Mouse (Mus musculus): ENCODE results near the gene Akt3. TPM values are rescaled to one million over a fixed set of nuclear protein-coding genes. Genes with fewer than 3 reads are reported as not detected.

Akt3 gene
- polyA plus RNA-seq, 1 experiment from 2014 or later, result 7.1 TPM

DNA sequence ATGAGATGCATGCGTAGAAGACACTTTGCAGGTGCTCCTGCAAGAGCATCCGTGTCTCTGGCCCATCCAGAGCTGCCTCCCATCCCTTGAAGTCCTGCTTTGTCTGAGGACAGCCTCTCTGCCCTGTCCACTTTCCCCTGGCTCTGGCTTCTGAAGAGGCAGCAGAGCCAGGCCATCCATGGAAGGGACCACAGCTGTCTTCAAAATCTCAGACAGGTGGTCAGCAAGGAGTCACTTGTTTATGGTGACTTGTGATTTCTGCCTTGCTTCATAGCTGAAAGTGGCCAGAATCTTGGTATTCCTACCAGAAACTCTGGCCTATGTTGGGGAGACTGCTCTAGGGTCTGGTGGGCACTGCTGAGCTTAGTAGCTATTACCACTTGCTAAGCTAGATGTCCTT, 241.3 kb downstream of the Akt3 start:
- no peaks in the 10 kb centered on the region for H3K36me3 ChIP-seq (ENCODE audit: control insufficient read depth, insufficient read depth, low read length)
- ATAC-seq (replicated peaks; ENCODE audit: insufficient number of reproducible peaks, low FRiP score, low TSS enrichment), result no peak

GRCm38 (mm10) chr1:177015917-177016316, 242.1 kb downstream of the Akt3 start:
- Histone ChIP-seq H3K4me3 (ENCODE audit: low read depth, low read length) (no peak overlapping the region), H3K27ac (ENCODE audit: low read depth, low read length) (no peak overlapping the region), H3K9me3 (replicated peaks; ENCODE audit: control insufficient read depth, low read length) (no peaks in the 10 kb centered on the region), H3K36me3 (ENCODE audit: control insufficient read depth, insufficient read depth, low read length) (no peaks in the 10 kb centered on the region), H3K4me2 (no peak overlapping the region), H3K4me1 (ENCODE audit: control insufficient read depth, insufficient read depth, low read length) (peaks cover 2% of the 10 kb centered on the region), H3K27me3 (ENCODE audit: control insufficient read depth, insufficient read depth, low read length) (no peaks in the 10 kb centered on the region), H3K9ac (ENCODE audit: low read depth, low read length) (no peak overlapping the region)
- 60% methylated on average over 3 of the region's 3 CpGs for WGBS (ENCODE audit: insufficient replicate concordance)
- ATAC-seq (replicated peaks; ENCODE audit: insufficient number of reproducible peaks, low FRiP score, low TSS enrichment), result no peak

More for the DNA sequence above, 241.3 kb downstream of the Akt3 start:
- 79% methylated on average over 2 of the region's 2 CpGs for WGBS (ENCODE audit: insufficient replicate concordance)
- Histone ChIP-seq H3K4me3 (ENCODE audit: low read depth, low read length) (no peak overlapping the region), H3K27ac (ENCODE audit: low read depth, low read length) (no peak overlapping the region), H3K4me1 (ENCODE audit: control insufficient read depth, insufficient read depth, low read length) (no peaks in the 10 kb centered on the region; the same call in none of the 2 replicates), H3K9me3 (replicated peaks; ENCODE audit: control insufficient read depth, low read length) (no peaks in the 10 kb centered on the region), H3K27me3 (ENCODE audit: control insufficient read depth, insufficient read depth, low read length) (no peaks in the 10 kb centered on the region), H3K9ac (ENCODE audit: low read depth, low read length) (no peak overlapping the region), H3K4me2 (no peak overlapping the region)

- H3K27ac ChIP-seq (ENCODE audit: low read depth, low read length), result no peak overlapping the region
- 68% methylated on average over 6 of the region's 6 CpGs for WGBS (ENCODE audit: insufficient replicate concordance)
- H3K4me1 ChIP-seq (ENCODE audit: control insufficient read depth, insufficient read depth, low read length), result peaks cover 11% of the 10 kb centered on the region
- ATAC-seq (replicated peaks; ENCODE audit: insufficient number of reproducible peaks, low FRiP score, low TSS enrichment), result no peak
- no peak overlapping the region for H3K4me2 ChIP-seq
- H3K27me3 ChIP-seq (ENCODE audit: control insufficient read depth, insufficient read depth, low read length), result no peaks in the 10 kb centered on the region
- H3K9ac ChIP-seq (ENCODE audit: low read depth, low read length), result no peak overlapping the region
- H3K36me3 ChIP-seq (ENCODE audit: control insufficient read depth, insufficient read depth, low read length), result no peaks in the 10 kb centered on the region
- no peak overlapping the region for H3K4me3 ChIP-seq (ENCODE audit: low read depth, low read length)
- H3K9me3 ChIP-seq (replicated peaks; ENCODE audit: control insufficient read depth, low read length), result no peaks in the 10 kb centered on the region
Measured at GRCm38 (mm10) chr1:177014921-177015439, 243.0 kb downstream of the Akt3 start.

- no peak overlapping the region for H3K4me2 ChIP-seq
- H3K27me3 ChIP-seq (ENCODE audit: control insufficient read depth, insufficient read depth, low read length), result no peaks in the 10 kb centered on the region
- peaks cover 11% of the 10 kb centered on the region for H3K4me1 ChIP-seq (ENCODE audit: control insufficient read depth, insufficient read depth, low read length)
- ATAC-seq (replicated peaks; ENCODE audit: insufficient number of reproducible peaks, low FRiP score, low TSS enrichment), result no peak
- H3K27ac ChIP-seq (ENCODE audit: low read depth, low read length), result no peak overlapping the region
- WGBS (ENCODE audit: insufficient replicate concordance), result 47% methylated on average over 2 of the region's 2 CpGs
- H3K9me3 ChIP-seq (replicated peaks; ENCODE audit: control insufficient read depth, low read length), result no peaks in the 10 kb centered on the region
- no peak overlapping the region for H3K9ac ChIP-seq (ENCODE audit: low read depth, low read length)
- H3K4me3 ChIP-seq (ENCODE audit: low read depth, low read length), result no peak overlapping the region
- no peaks in the 10 kb centered on the region for H3K36me3 ChIP-seq (ENCODE audit: control insufficient read depth, insufficient read depth, low read length)
Measured at GRCm38 (mm10) chr1:177014346-177014745, 243.7 kb downstream of the Akt3 start.

DNA sequence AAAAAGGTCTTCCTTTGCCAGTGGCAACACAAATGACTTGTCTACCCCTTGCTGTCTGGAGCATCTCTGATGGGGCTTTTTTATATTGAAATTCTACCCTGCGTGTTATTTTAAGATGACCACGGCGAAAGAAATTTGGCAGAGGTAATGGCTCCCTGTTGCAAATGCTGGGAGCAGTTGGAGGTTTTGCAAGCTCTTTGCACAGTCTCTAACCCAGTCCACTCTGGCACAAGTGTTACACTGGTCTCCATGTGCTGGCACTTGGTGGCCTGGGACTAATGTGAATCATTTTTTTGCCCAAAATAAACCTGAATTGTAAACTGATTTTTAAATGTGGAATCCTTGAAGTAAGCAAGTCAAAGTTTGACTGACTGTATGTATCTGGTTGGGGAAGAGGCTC, 244.2 kb downstream of the Akt3 start:
- Histone ChIP-seq H3K9me3 (replicated peaks; ENCODE audit: control insufficient read depth, low read length) (no peaks in the 10 kb centered on the region), H3K4me3 (ENCODE audit: low read depth, low read length) (no peak overlapping the region), H3K36me3 (ENCODE audit: control insufficient read depth, insufficient read depth, low read length) (no peaks in the 10 kb centered on the region), H3K9ac (ENCODE audit: low read depth, low read length) (no peak overlapping the region), H3K4me2 (no peak overlapping the region), H3K27me3 (ENCODE audit: control insufficient read depth, insufficient read depth, low read length) (no peaks in the 10 kb centered on the region), H3K4me1 (ENCODE audit: control insufficient read depth, insufficient read depth, low read length) (peaks cover 14% of the 10 kb centered on the region), H3K27ac (ENCODE audit: low read depth, low read length) (no peak overlapping the region)
- no peak for ATAC-seq (replicated peaks; ENCODE audit: insufficient number of reproducible peaks, low FRiP score, low TSS enrichment)
- 91% methylated on average over 3 of the region's 3 CpGs for WGBS (ENCODE audit: insufficient replicate concordance)

- Histone ChIP-seq H3K4me1 (ENCODE audit: control insufficient read depth, insufficient read depth, low read length) (peaks cover 18% of the 10 kb centered on the region), H3K27ac (ENCODE audit: low read depth, low read length) (no peak overlapping the region), H3K27me3 (ENCODE audit: control insufficient read depth, insufficient read depth, low read length) (no peaks in the 10 kb centered on the region), H3K36me3 (ENCODE audit: control insufficient read depth, insufficient read depth, low read length) (no peaks in the 10 kb centered on the region), H3K9ac (ENCODE audit: low read depth, low read length) (no peak overlapping the region), H3K4me2 (no peak overlapping the region), H3K4me3 (ENCODE audit: low read depth, low read length) (no peak overlapping the region), H3K9me3 (replicated peaks; ENCODE audit: control insufficient read depth, low read length) (no peaks in the 10 kb centered on the region)
- WGBS (ENCODE audit: insufficient replicate concordance), result 82% methylated on average over 1 of the region's 1 CpGs
- ATAC-seq (replicated peaks; ENCODE audit: insufficient number of reproducible peaks, low FRiP score, low TSS enrichment), result no peak
Measured at GRCm38 (mm10) chr1:177013313-177013712, 244.7 kb downstream of the Akt3 start.

GRCm38 (mm10) chr1:177012774-177013173, 245.2 kb downstream of the Akt3 start:
- H3K9ac ChIP-seq (ENCODE audit: low read depth, low read length), result no peak overlapping the region
- H3K4me1 ChIP-seq (ENCODE audit: control insufficient read depth, insufficient read depth, low read length), result peaks cover 18% of the 10 kb centered on the region
- no peak for ATAC-seq (replicated peaks; ENCODE audit: insufficient number of reproducible peaks, low FRiP score, low TSS enrichment)
- no peak overlapping the region for H3K27ac ChIP-seq (ENCODE audit: low read depth, low read length)
- H3K4me3 ChIP-seq (ENCODE audit: low read depth, low read length), result no peak overlapping the region
- no peaks in the 10 kb centered on the region for H3K36me3 ChIP-seq (ENCODE audit: control insufficient read depth, insufficient read depth, low read length)
- H3K9me3 ChIP-seq (replicated peaks; ENCODE audit: control insufficient read depth, low read length), result no peaks in the 10 kb centered on the region
- H3K27me3 ChIP-seq (ENCODE audit: control insufficient read depth, insufficient read depth, low read length), result no peaks in the 10 kb centered on the region
- WGBS (ENCODE audit: insufficient replicate concordance), result 62% methylated on average over 3 of the region's 3 CpGs
- no peak overlapping the region for H3K4me2 ChIP-seq

DNA sequence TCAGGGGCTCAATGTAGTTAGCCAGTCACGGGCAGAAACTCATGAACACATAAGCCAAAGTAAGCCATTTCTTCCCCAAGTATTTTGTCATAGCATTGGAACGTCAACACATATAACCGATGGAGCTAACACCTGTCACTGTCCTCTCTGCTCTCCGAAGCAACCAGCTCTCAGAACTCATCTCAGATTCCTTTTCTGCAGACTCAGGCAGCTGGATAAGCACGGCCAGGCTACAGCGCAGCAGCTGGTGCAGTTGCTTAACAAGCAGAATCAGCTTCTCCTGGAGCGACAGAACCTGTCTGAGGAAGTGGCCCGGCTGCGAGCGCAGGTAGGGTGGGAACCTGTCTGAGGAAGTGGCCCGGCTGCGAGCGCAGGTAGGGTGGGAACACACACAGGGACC, 246.3 kb downstream of the Akt3 start:
- no peak overlapping the region for H3K4me2 ChIP-seq
- H3K27ac ChIP-seq (ENCODE audit: low read depth, low read length), result no peak overlapping the region
- H3K9ac ChIP-seq (ENCODE audit: low read depth, low read length), result no peak overlapping the region

GRCm38 (mm10) chr1:177010607-177011302, 247.2 kb downstream of the Akt3 start:
- Histone ChIP-seq H3K9ac (ENCODE audit: low read depth, low read length) (peak overlapping the region; percentile 16; the same call in 1 of the 2 replicates), H3K4me2 (no peak overlapping the region), H3K27ac (ENCODE audit: low read depth, low read length) (peak overlapping the region; percentile 35; the same call in 1 of the 2 replicates), H3K36me3 (ENCODE audit: control insufficient read depth, insufficient read depth, low read length) (no peaks in the 10 kb centered on the region), H3K4me1 (ENCODE audit: control insufficient read depth, insufficient read depth, low read length) (peaks cover 18% of the 10 kb centered on the region), H3K9me3 (replicated peaks; ENCODE audit: control insufficient read depth, low read length) (no peaks in the 10 kb centered on the region), H3K27me3 (ENCODE audit: control insufficient read depth, insufficient read depth, low read length) (no peaks in the 10 kb centered on the region), H3K4me3 (ENCODE audit: low read depth, low read length) (no peak overlapping the region)
- no peak for ATAC-seq (replicated peaks; ENCODE audit: insufficient number of reproducible peaks, low FRiP score, low TSS enrichment)
- WGBS (ENCODE audit: insufficient replicate concordance), result 42% methylated on average over 6 of the region's 6 CpGs

More for the DNA sequence above, 246.3 kb downstream of the Akt3 start:
- no peak overlapping the region for H3K4me3 ChIP-seq (ENCODE audit: low read depth, low read length)
- peaks cover 18% of the 10 kb centered on the region for H3K4me1 ChIP-seq (ENCODE audit: control insufficient read depth, insufficient read depth, low read length)
- H3K36me3 ChIP-seq (ENCODE audit: control insufficient read depth, insufficient read depth, low read length), result no peaks in the 10 kb centered on the region
- H3K27me3 ChIP-seq (ENCODE audit: control insufficient read depth, insufficient read depth, low read length), result no peaks in the 10 kb centered on the region
- no peaks in the 10 kb centered on the region for H3K9me3 ChIP-seq (replicated peaks; ENCODE audit: control insufficient read depth, low read length)
- no peak for ATAC-seq (replicated peaks; ENCODE audit: insufficient number of reproducible peaks, low FRiP score, low TSS enrichment)
- WGBS (ENCODE audit: insufficient replicate concordance), result 81% methylated on average over 13 of the region's 13 CpGs
